Mouse (Mus musculus) heart, adult 11 months (tissue): ENCODE data around the gene Olfr373.
"Not testable (repeated sequence)": the region's sequence is repeated elsewhere in the genome, so short reads cannot be mapped to it uniquely, and the experiment has no call there.

Experiments
- DNase-seq: peaks from one replicate; pipeline ENCODE4 v3.0.0; 2022

Gene Olfr373

DNA sequence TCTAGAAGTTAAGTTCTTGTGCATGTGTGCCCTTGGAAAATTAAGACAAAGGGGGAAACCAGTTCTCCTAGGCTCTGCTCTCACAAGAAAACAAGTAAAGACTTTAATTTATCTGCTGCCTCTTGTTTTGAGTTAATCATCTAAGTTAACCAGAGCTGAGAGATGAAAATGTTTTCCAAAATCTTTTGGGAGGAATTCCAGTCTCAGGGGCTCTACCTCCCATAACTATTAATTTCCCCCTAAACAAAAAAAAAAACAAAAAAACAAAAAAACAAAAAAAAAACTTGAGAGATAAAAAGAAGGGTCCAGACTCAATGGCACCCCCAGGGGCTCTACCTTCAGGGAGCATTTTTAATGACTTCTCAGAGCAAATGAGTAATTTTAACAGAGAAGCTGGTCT, at the start of gene Olfr373:
Gene Olfr373, plus strand, starts transcription at position 301 of the 400 bp plus-strand sequence.
- DNase-seq, result not testable (repeated sequence)

DNA sequence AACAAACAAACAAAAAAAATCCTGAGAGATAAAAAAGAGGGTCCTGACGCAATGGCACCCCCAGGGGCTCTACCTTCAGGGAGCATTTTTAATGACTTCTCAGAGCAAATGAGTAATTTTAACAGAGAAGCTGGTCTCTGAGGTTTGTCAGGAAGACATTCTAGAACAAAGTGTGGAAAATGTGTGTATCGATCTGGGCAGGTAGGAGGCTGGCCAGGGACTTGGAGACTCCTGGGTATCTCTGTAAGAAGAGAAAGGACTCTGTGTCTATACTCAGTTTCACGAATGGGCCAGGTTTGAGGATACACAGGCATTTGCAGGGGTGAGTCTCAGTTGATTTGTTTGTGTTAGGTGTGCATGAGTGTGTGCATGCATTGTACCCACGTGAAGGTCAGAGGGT, 42.1 kb upstream of the Olfr373 start, which contains the start of gene Olfr372:
Gene Olfr372, plus strand, starts transcription at position 301 of the 400 bp plus-strand sequence.
- DNase-seq, result peak; percentile 19

GRCm38 (mm10) chr8:72042493-72042892, 40.5 kb upstream of the Olfr373 start:
- peak; percentile 13 for DNase-seq

DNA sequence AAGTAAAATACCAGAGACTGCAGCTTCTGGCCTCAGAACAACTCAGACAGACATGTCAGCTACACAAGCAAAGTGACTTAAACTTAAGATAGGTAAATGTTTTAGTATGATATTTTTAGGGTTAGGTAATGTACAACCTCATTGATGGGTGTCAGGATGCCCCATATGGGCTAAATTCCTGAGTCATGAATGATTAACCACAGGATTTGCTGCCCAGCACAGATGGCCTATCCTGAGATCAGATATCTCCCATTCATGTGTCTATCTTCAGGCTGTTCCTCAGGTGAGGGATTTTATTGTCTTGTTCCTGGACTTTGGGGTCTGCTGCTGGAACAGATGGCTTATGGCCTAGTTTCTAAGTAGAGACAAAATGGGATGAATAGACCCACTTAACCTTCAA, 28.3 kb upstream of the Olfr373 start:
- not testable (repeated sequence) for DNase-seq

GRCm38 (mm10) chr8:72057643-72058042, 25.3 kb upstream of the Olfr373 start:
- DNase-seq, result not testable (repeated sequence)

DNA sequence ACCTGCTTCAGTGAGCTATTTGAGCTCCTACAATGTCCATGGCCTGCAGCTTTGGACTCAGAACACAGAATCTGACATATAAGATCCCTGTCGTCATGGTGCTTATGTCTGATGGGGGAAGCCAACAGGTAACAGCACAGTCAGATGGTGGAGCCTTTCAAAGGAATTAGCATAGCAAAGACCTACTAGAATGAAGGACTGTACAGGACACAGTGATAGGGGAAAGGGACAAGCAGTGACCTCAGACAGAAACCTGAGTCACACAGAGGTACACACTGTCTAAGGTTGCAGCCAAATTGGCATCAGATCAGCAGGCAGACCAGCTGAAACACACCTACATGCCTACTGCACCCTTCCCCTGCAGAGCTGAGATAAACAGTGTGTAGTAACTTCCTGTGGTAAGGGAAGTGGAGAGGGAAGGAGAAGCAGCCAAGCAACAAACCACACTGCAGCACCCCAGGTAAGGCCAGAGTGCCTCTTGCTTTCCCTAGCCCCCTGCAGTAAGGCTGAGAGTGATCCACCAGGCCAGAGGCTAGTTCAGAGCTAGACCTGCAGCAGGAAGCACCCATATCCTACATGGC, 16.1 kb upstream of the Olfr373 start:
- not testable (repeated sequence) for DNase-seq

DNA sequence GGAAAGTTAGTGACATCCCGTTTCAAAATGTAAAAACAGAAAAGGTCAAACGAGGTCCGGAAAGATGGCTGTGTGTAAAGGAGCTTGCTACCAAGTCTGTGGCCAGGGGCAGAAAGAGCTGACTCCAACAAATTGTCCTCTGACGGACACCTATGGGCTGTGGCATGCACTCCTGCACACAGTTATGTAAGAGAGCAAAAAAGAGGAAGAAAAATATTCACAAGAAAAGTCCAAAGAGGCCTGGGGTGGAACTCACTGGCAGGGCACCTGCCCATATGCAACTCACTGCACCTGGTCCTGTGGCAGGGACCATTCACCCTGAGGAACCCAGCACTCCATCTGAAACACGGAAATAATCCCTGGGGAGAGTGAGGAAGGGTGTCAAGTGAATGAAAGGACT, 1.8 kb downstream of the Olfr373 start:
- DNase-seq, result no peak

- not testable (repeated sequence) for DNase-seq
Observed at GRCm38 (mm10) chr8:72087611-72088010, 4.6 kb downstream of the Olfr373 start.

- DNase-seq, result not testable (repeated sequence)
Observed at GRCm38 (mm10) chr8:72096721-72097120, 13.7 kb downstream of the Olfr373 start.

DNA sequence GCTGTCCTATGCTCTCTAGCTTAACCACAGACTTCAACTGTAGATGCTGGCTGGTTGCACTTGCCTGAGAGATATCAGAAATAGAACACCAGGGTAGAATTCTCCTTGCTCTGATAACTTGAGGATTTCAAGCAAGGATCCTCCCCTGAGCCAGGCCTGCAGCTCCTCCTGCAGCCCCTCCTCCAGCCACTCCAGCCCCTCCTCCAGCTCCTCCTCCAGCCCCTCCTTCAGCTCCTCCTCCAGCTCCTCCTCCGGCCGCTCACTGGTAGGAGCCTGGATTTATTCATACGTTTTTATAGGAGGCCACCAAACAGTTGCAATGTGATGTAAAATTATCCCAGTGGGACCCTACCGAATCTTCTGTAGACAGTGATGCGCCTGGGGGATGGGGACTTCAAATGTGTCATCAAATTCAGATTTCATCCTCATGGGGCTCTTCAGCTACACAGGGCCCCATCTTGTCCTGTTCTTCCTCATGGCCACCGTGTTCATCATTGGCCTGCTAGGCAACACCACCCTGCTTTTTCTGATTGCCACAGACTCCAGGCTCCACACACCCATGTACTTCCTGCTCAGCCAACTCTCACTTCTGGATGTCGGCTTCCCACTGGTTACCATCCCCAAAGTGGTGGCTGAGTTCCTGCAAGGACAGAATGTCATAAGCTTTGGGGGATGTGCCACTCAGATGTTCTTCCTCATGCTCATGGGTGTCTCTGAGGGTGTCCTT, 16.6 kb downstream of the Olfr373 start:
- peak; percentile 91 for DNase-seq

GRCm38 (mm10) chr8:72105165-72105564, 22.2 kb downstream of the Olfr373 start:
- DNase-seq, result peak; percentile 40

GRCm38 (mm10) chr8:72106740-72107139, 23.8 kb downstream of the Olfr373 start, which contains the start of gene Olfr374:
Gene Olfr374, plus strand, starts transcription at chr8:72107040.
- peak; percentile 12 for DNase-seq

GRCm38 (mm10) chr8:72110876-72111275, 27.9 kb downstream of the Olfr373 start:
- DNase-seq, result peak; percentile 29

DNA sequence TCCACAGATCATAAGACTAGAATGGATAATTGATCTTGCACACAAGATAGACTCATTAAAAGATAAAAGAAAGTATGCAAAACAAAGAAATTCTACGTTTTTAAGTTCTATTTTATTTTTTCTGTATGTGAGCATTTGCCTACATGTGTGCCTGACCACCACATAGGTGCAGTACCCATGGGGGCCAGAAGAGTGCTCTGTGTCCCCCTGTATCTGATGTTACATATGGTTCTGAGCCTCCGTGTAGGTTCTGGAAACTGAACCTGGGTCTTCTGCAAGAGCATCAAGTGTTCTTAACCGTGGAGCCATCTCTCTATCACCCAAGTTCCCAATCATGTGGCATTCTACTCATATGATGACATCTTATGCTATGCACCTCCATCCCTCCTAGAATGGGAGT, 29.5 kb downstream of the Olfr373 start:
- peak; percentile 22 for DNase-seq

DNA sequence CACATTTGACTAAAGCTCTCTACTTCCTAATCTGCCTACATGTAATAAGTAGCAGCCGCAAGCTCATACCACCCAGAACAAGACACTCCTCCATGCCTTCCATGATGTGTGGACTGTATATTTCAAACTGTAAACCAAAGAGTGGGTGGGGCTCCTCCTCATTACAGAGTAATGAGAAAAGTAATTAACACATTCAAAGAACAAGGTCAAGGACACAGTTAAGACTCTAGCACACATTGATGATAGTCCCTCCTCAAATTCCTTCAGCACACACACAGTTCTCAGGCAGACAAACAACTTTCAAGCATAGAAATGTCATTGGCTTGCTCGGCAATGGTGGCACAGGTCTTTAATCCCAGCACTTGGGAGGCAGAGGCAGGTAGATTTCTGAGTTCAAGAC, 32.2 kb downstream of the Olfr373 start:
- DNase-seq, result peak; percentile 28

- DNase-seq, result peak; percentile 11
Observed at GRCm38 (mm10) chr8:72118616-72119015, 35.6 kb downstream of the Olfr373 start.

DNA sequence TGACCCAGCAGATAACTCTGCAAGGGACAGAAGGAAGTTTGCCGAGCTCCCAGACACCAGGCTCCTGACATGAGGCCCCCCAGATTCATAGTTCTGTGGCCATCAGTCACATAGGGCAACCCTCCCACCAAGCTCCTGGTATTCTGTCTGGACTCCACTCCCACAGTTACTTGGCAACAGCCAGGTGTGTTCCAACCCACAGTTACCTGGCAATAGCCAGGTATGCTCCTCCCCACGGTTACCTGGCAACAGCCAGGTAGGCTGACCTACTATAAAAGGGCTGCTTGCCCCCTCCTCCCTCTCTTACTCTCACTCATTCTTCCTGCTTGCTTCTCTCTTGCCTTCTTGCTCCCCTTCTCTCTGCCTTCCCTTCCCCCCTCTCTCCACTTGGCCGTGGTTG, 38.5 kb downstream of the Olfr373 start:
- DNase-seq, result peak; percentile 64

GRCm38 (mm10) chr8:72121997-72122396, 39.0 kb downstream of the Olfr373 start:
- DNase-seq, result peak; percentile 3

- peak; percentile 3 for DNase-seq
Observed at GRCm38 (mm10) chr8:72127834-72128233, 44.9 kb downstream of the Olfr373 start.

- peak; percentile 97 for DNase-seq
Observed at GRCm38 (mm10) chr8:72131251-72131650, 48.3 kb downstream of the Olfr373 start.

DNA sequence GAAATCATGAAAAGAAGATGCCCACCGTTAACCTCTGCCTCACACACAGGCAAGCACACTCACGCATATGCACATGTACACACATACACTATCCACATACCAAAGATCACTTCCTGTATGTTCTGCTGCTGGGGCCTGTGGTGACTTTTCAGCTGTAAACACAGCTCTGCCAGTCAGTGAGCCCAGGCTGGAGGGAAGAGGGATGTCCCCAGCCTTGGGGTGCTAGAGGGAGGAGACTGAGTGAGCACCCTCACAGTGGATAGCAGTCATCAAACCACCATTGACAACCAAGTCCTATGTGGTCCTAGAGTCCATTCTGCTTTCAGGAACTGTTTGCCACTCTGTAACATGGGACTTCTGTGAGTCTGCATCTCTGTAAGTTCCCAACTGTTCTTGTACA, 48.9 kb downstream of the Olfr373 start:
- peak; percentile 86 for DNase-seq

GRCm38 (mm10) chr8:72132417-72132816, 49.4 kb downstream of the Olfr373 start:
- DNase-seq, result peak; percentile 46

- peak; percentile 80 for DNase-seq
Observed at GRCm38 (mm10) chr8:72132891-72133290, 49.9 kb downstream of the Olfr373 start.

DNA sequence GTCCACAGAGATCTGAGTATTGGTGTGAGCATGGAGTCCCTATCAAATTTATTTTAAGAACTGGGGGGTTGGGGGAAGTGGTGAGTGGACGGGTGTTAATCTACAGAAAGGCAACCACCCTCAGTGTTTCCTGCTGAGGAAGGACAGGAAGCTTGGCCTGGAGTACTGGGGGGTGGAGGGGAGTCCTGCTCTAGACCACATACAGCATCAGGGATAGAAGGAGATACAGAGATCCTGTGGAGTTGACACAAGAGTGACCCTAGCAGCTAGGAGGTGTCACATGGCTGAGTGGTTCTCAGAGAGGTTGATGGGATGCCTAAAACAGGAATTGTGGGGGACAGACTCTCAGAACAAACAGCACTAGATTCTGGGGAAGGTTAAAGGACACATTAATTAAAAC, 50.5 kb downstream of the Olfr373 start:
- peak; percentile 89 for DNase-seq
